Mouse (Mus musculus): ENCODE data around the gene Gm20388.

GRCm38 (mm10) chr8:123042974-123043625 lies 3132.5 kb downstream of the Gm20388 start:
- TF ChIP-seq CTCF (IDR thresholded peaks at IDR 0.05; ENCODE audit: low read depth, low read length) (no peak), POLR2A (IDR thresholded peaks at IDR 0.05; ENCODE audit: insufficient read depth, low read length) (no peak), EP300 (IDR thresholded peaks at IDR 0.05; ENCODE audit: insufficient read depth, low read depth, low read length) (no peak)

Measured in ES-Bruce4 (cell line).